Mouse (Mus musculus) bone marrow macrophage, adult 2 months (primary cell): ENCODE measurements around the gene Meis3.

Source experiments
- CTCF ChIP-seq: IDR thresholded peaks from 2 replicates; pipeline ENCODE4 v1.5.1; 2012; ENCODE audit warnings: low read depth, mild to moderate bottlenecking, low read length, moderate library complexity
- POLR2A ChIP-seq: IDR thresholded peaks from 2 replicates; pipeline ENCODE4 v1.6.1; 2012; ENCODE audit warnings: mild to moderate bottlenecking, low read depth, low read length, borderline replicate concordance

DNA sequence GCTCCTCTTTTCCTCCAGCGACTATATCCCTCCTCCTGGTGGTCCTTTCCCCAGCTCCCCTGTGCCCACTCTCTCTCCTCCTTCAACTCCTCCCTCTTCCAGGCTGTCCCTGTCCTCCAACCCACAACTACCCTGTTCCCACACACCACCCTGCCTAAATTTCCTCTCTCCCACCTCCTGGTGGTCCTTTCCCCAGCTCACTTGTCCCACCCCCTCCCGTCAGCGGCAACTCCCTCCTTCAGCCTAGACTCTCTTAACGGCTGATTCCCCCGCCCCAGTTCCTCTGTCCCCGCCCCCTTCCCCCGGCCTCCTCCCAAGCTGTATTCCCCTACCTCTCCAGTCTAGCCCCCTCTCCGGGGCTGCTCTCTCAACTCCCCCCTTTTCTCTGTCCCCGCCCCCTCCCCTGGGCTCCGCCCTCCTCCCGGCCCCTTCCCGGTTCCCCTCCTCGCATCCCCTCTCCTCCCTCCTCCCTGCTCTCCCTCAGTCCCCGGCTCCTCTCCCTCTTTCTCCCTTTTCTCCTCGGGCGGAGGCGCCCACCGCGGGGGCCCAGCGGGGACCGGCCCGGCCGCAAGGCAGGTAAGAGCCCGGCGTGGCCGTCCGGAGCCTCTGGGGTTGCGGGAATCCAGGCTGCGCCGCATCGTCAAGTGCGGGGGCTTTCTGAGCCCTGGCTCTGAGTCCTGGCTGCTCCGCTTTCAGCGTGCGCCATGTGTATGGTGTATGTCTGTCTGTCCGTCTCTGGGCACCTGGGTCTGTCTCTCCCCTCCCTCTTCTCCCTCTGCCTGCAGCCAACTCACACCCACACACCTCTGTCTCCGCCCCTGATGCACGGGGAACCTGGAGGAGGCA is 44.8 kb upstream of the Meis3 start:
- no peak for TF ChIP-seq POLR2A
- no peak for TF ChIP-seq CTCF
